ENCODE assay signal across 14 mouse cellular contexts in genomic region chr13:26469343-26469742, GRCm38 (mm10).
"Had no signal": no experiment of that assay in that cellular context is flagged by ENCODE, and none has a peak within 500 bp of the region (broad histone marks: within the 10 kb centered on the region; RNA-seq: fewer than 3 reads in every experiment).

No protein-coding gene starts in this region.

- H3K36me3 ChIP-seq: limb, embryonic 10.5 days; liver, embryonic 15.5 days; midbrain, embryonic 13.5 days had no signal

- H3K27me3 ChIP-seq: liver, embryonic 15.5 days; midbrain, embryonic 13.5 days had no signal

- H3K4me1 ChIP-seq: limb, embryonic 10.5 days; liver, embryonic 15.5 days; midbrain, embryonic 13.5 days had no signal

- H3K4me3 ChIP-seq: left cerebral cortex, adult 2 months; limb, embryonic 10.5 days; liver, embryonic 15.5 days; midbrain, embryonic 13.5 days had no signal

- H3K4me2 ChIP-seq: liver, embryonic 11.5 days; liver, embryonic 15.5 days; midbrain, embryonic 13.5 days had no signal

- DNase-seq: lung, adult 2 months; lung, postnatal 36 days; right cerebral cortex, postnatal 4 days; spleen, adult 18-20 months; thymus, adult 18-20 months; thymus, postnatal 14 days had no signal

- H3K27ac ChIP-seq: left cerebral cortex, adult 2 months; limb, embryonic 10.5 days; liver, embryonic 15.5 days; midbrain, embryonic 13.5 days had no signal

- ATAC-seq: inflammation-experienced regulatory T-cells, adult 6 months; intestine, postnatal 0 days; lung, postnatal 0 days; midbrain, embryonic 13.5 days had no signal

- H3K9ac ChIP-seq: liver, embryonic 15.5 days; midbrain, embryonic 13.5 days had no signal

- H3K9me3 ChIP-seq: limb, embryonic 10.5 days; liver, embryonic 15.5 days; midbrain, embryonic 13.5 days had no signal
